Mouse (Mus musculus): Measurements from ENCODE around the gene Wdr31. TPM values are rescaled to one million over a fixed set of nuclear protein-coding genes. Genes with fewer than 3 reads are reported as not detected.

The Wdr31 gene
- polyA plus RNA-seq (2015; fragmentation: Nextera tagmentation; extraction: Ambion mirVana) = 12.4 and 13.3 TPM in 2 replicates

DNA sequence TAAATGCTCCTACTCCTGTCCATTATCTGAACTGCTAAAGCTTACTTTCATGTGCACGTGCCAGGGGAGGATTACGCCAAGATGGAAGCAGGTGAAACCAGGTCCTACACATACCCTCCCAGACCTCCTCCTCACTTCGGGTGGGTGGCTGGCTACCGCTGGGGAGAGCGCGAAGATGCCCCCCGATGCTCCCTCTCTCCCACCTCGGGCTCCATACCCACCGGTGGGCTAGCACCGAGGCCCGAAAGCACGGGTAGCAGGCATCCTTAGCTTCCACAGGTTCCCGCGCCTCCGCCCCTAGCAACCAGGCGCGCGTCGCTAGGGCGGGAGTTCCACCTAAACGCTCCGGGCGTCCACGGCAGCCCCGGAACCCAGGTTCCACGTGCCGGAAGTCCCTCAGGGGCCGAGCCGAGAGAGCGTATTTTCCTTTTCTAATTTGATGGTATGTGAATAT, at the start of gene Wdr31:
Gene Wdr31, minus strand, starts transcription at position 299 of the 454 bp plus-strand sequence.
- Histone ChIP-seq H3K4me3 (ENCODE audit: low read length) (peak within 1 kb of the TSS; percentile 77), H3K9ac (ENCODE audit: low read length) (peak within 1 kb of the TSS; percentile 74)

GRCm38 (mm10) chr4:62519849-62520233, 49.1 kb upstream of the Wdr31 start, which contains the start of gene Alad:
Gene Alad (minus strand): TSS chr4:62519918.
- under 1% methylated on average over 37 of the region's 37 CpGs for WGBS
- Histone ChIP-seq H3K9me3 (ENCODE audit: control insufficient read depth, low read length) (no peaks in the 10 kb centered on the region), H3K27me3 (ENCODE audit: control insufficient read depth, insufficient read depth, low read depth, low read length) (no peaks in the 10 kb centered on the region), H3K36me3 (ENCODE audit: control insufficient read depth, insufficient read depth, low read length) (peaks cover 6% of the 10 kb centered on the region), H3K4me3 (ENCODE audit: low read length) (peak within 1 kb of the TSS; percentile 88), H3K27ac (ENCODE audit: low read length) (peak within 1 kb of the TSS; percentile 95), H3K9ac (ENCODE audit: low read length) (peak within 1 kb of the TSS; percentile 89), H3K4me1 (replicated peaks; ENCODE audit: control insufficient read depth, insufficient read depth, low read length) (peaks cover 47% of the 10 kb centered on the region), H3K4me2 (ENCODE audit: low read depth, low read length) (peak within 1 kb of the TSS; percentile 62)
- ATAC-seq (ENCODE audit: low read depth) = peak; percentile 84

More for the DNA sequence above, at the start of gene Wdr31:
- H3K9me3 ChIP-seq (ENCODE audit: control insufficient read depth, low read length) = no peaks in the 10 kb centered on the region
- WGBS = under 1% methylated on average over 30 of the region's 30 CpGs
- 0 out of 2 replicates have a peak, but pooled peaks cover 4% of the 10 kb centered on the region for H3K4me1 ChIP-seq (replicated peaks; ENCODE audit: control insufficient read depth, insufficient read depth, low read length)
- H3K27ac ChIP-seq (ENCODE audit: low read length) = no peak within 1 kb of the TSS
- peaks cover 5% of the 10 kb centered on the region for H3K36me3 ChIP-seq (ENCODE audit: control insufficient read depth, insufficient read depth, low read length)
- ATAC-seq (ENCODE audit: low read depth) = peak; percentile 92
- H3K27me3 ChIP-seq (ENCODE audit: control insufficient read depth, insufficient read depth, low read depth, low read length) = no peaks in the 10 kb centered on the region
- peak within 1 kb of the TSS; percentile 80 for H3K4me2 ChIP-seq (ENCODE audit: low read depth, low read length)

- Histone ChIP-seq H3K27ac (ENCODE audit: low read length) (peak overlapping the region; percentile 95), H3K27me3 (ENCODE audit: control insufficient read depth, insufficient read depth, low read depth, low read length) (no peaks in the 10 kb centered on the region), H3K4me3 (ENCODE audit: low read length) (peak overlapping the region; percentile 88), H3K4me2 (ENCODE audit: low read depth, low read length) (peak overlapping the region; percentile 62), H3K36me3 (ENCODE audit: control insufficient read depth, insufficient read depth, low read length) (peaks cover 6% of the 10 kb centered on the region), H3K9me3 (ENCODE audit: control insufficient read depth, low read length) (no peaks in the 10 kb centered on the region), H3K4me1 (replicated peaks; ENCODE audit: control insufficient read depth, insufficient read depth, low read length) (peaks cover 46% of the 10 kb centered on the region), H3K9ac (ENCODE audit: low read length) (peak overlapping the region; percentile 89)
- under 1% methylated on average over 26 of the region's 26 CpGs for WGBS
- ATAC-seq (ENCODE audit: low read depth) = peak; percentile 60
Measured at GRCm38 (mm10) chr4:62519122-62519848, 48.6 kb upstream of the Wdr31 start.

- ATAC-seq (ENCODE audit: low read depth) = peak; percentile 12; the same call in 1 of the 2 replicates
- Histone ChIP-seq H3K27ac (ENCODE audit: low read length) (peak overlapping the region; percentile 95), H3K4me3 (ENCODE audit: low read length) (peak overlapping the region; percentile 88), H3K36me3 (ENCODE audit: control insufficient read depth, insufficient read depth, low read length) (peaks cover 8% of the 10 kb centered on the region), H3K9ac (ENCODE audit: low read length) (peak overlapping the region; percentile 89), H3K27me3 (ENCODE audit: control insufficient read depth, insufficient read depth, low read depth, low read length) (no peaks in the 10 kb centered on the region), H3K4me2 (ENCODE audit: low read depth, low read length) (peak overlapping the region; percentile 62), H3K4me1 (replicated peaks; ENCODE audit: control insufficient read depth, insufficient read depth, low read length) (peaks cover 40% of the 10 kb centered on the region), H3K9me3 (ENCODE audit: control insufficient read depth, low read length) (no peaks in the 10 kb centered on the region)
- WGBS = 30% methylated on average over 13 of the region's 13 CpGs
Measured at GRCm38 (mm10) chr4:62518416-62519121, 47.9 kb upstream of the Wdr31 start.

- Histone ChIP-seq H3K9ac (ENCODE audit: low read length) (peak overlapping the region; percentile 89), H3K4me1 (replicated peaks; ENCODE audit: control insufficient read depth, insufficient read depth, low read length) (peaks cover 40% of the 10 kb centered on the region)
- no peak for ATAC-seq (ENCODE audit: low read depth)
Measured at GRCm38 (mm10) chr4:62517538-62518415, 47.1 kb upstream of the Wdr31 start.

DNA sequence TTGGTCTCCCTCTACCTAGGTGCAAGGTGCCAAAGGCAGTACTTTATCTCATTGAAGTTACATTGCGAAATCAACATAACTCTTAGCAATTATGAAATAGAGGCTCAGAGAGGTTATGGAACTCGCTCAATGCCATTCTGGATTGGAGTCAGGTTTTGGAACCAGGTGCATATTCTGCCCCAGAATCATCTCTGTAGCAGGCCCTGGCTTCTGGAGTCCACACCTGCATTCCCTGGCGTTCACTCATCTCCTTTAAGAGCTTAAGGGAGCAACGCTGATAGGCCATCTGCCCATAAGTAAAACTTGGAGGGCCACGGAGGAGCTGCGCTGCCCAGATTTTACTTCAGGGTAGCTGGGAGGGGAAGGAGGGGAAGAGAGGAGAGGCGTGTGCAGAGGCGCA, 46.4 kb upstream of the Wdr31 start:
- peak overlapping the region; percentile 33; the same call in 1 of the 2 replicates for H3K9ac ChIP-seq (ENCODE audit: low read length)
- no peak overlapping the region for H3K4me3 ChIP-seq (ENCODE audit: low read length)
- peaks cover 40% of the 10 kb centered on the region for H3K4me1 ChIP-seq (replicated peaks; ENCODE audit: control insufficient read depth, insufficient read depth, low read length)
- no peaks in the 10 kb centered on the region for H3K9me3 ChIP-seq (ENCODE audit: control insufficient read depth, low read length)
- H3K27ac ChIP-seq (ENCODE audit: low read length) = peak overlapping the region; percentile 95
- peaks cover 20% of the 10 kb centered on the region for H3K36me3 ChIP-seq (ENCODE audit: control insufficient read depth, insufficient read depth, low read length)
- 63% methylated on average over 8 of the region's 8 CpGs for WGBS
- peak; percentile 12 for ATAC-seq (ENCODE audit: low read depth)
- H3K27me3 ChIP-seq (ENCODE audit: control insufficient read depth, insufficient read depth, low read depth, low read length) = no peaks in the 10 kb centered on the region
- peak overlapping the region; percentile 62 for H3K4me2 ChIP-seq (ENCODE audit: low read depth, low read length)

More at GRCm38 (mm10) chr4:62517538-62518415, 47.1 kb upstream of the Wdr31 start:
- Histone ChIP-seq H3K27me3 (ENCODE audit: control insufficient read depth, insufficient read depth, low read depth, low read length) (no peaks in the 10 kb centered on the region), H3K9me3 (ENCODE audit: control insufficient read depth, low read length) (no peaks in the 10 kb centered on the region), H3K36me3 (ENCODE audit: control insufficient read depth, insufficient read depth, low read length) (peaks cover 13% of the 10 kb centered on the region), H3K4me3 (ENCODE audit: low read length) (peak overlapping the region; percentile 88), H3K4me2 (ENCODE audit: low read depth, low read length) (peak overlapping the region; percentile 62), H3K27ac (ENCODE audit: low read length) (peak overlapping the region; percentile 95)
- WGBS = 56% methylated on average over 10 of the region's 10 CpGs

GRCm38 (mm10) chr4:62516579-62516978, 45.9 kb upstream of the Wdr31 start:
- Histone ChIP-seq H3K4me3 (ENCODE audit: low read length) (no peak overlapping the region; the same call in 1 of the 2 replicates), H3K4me2 (ENCODE audit: low read depth, low read length) (peak overlapping the region; percentile 41), H3K27ac (ENCODE audit: low read length) (peak overlapping the region; percentile 95), H3K27me3 (ENCODE audit: control insufficient read depth, insufficient read depth, low read depth, low read length) (no peaks in the 10 kb centered on the region), H3K36me3 (ENCODE audit: control insufficient read depth, insufficient read depth, low read length) (peaks cover 24% of the 10 kb centered on the region), H3K9me3 (ENCODE audit: control insufficient read depth, low read length) (no peaks in the 10 kb centered on the region), H3K4me1 (replicated peaks; ENCODE audit: control insufficient read depth, insufficient read depth, low read length) (peaks cover 40% of the 10 kb centered on the region), H3K9ac (ENCODE audit: low read length) (peak overlapping the region; percentile 46; the same call in 1 of the 2 replicates)
- 28% methylated on average over 1 of the region's 1 CpGs for WGBS
- peak; percentile 41 for ATAC-seq (ENCODE audit: low read depth)

GRCm38 (mm10) chr4:62516079-62516478, 45.4 kb upstream of the Wdr31 start:
- Histone ChIP-seq H3K4me2 (ENCODE audit: low read depth, low read length) (peak overlapping the region; percentile 41), H3K9me3 (ENCODE audit: control insufficient read depth, low read length) (no peaks in the 10 kb centered on the region), H3K36me3 (ENCODE audit: control insufficient read depth, insufficient read depth, low read length) (peaks cover 29% of the 10 kb centered on the region), H3K27me3 (ENCODE audit: control insufficient read depth, insufficient read depth, low read depth, low read length) (no peaks in the 10 kb centered on the region), H3K4me1 (replicated peaks; ENCODE audit: control insufficient read depth, insufficient read depth, low read length) (peaks cover 40% of the 10 kb centered on the region), H3K27ac (ENCODE audit: low read length) (peak overlapping the region; percentile 95), H3K9ac (ENCODE audit: low read length) (peak overlapping the region; percentile 57), H3K4me3 (ENCODE audit: low read length) (peak overlapping the region; percentile 3; the same call in 1 of the 2 replicates)
- peak; percentile 6; the same call in 1 of the 2 replicates for ATAC-seq (ENCODE audit: low read depth)
- WGBS = 24% methylated on average over 2 of the region's 2 CpGs
